Mouse (Mus musculus): ENCODE data around the gene Mmp14. TPM values are rescaled to one million over a fixed set of nuclear protein-coding genes. Genes with fewer than 3 reads are reported as not detected.

Mmp14 gene
- polyA plus RNA-seq, 1 experiment from 2014 or later, result 56.0 TPM

Other genes with a start within 250 kb of the Mmp14 start
- 242 and 244 TPM in 2 replicates for gene Dad1, start 177.5 kb upstream of the Mmp14 start, polyA plus RNA-seq (2016; fragmentation: Nextera tagmentation; extraction: Ambion mirVana)
- gene Abhd4, start 177.4 kb upstream of the Mmp14 start, polyA plus RNA-seq (2016; fragmentation: Nextera tagmentation; extraction: Ambion mirVana), result 36.7 and 41.5 TPM in 2 replicates
- gene Olfr49, start 146.7 kb upstream of the Mmp14 start, polyA plus RNA-seq (2016; fragmentation: Nextera tagmentation; extraction: Ambion mirVana), result not detected in 2 replicates
- gene Oxa1l, start 70.8 kb upstream of the Mmp14 start, polyA plus RNA-seq (2016; fragmentation: Nextera tagmentation; extraction: Ambion mirVana), result 48.0 and 54.1 TPM in 2 replicates
- gene Slc7a7, start 13.8 kb upstream of the Mmp14 start, polyA plus RNA-seq (2016; fragmentation: Nextera tagmentation; extraction: Ambion mirVana), result 4.5 and 5.9 TPM in 2 replicates
- gene Mrpl52, start 4.7 kb upstream of the Mmp14 start, polyA plus RNA-seq (2016; fragmentation: Nextera tagmentation; extraction: Ambion mirVana), result 205 and 211 TPM in 2 replicates
- gene Lrp10, start 32.5 kb downstream of the Mmp14 start, polyA plus RNA-seq (2016; fragmentation: Nextera tagmentation; extraction: Ambion mirVana), result 25.1 and 26.0 TPM in 2 replicates
- gene Rem2, start 44.5 kb downstream of the Mmp14 start, polyA plus RNA-seq (2016; fragmentation: Nextera tagmentation; extraction: Ambion mirVana), result 18.6 and 29.8 TPM in 2 replicates
- 148 and 155 TPM in 2 replicates for gene Prmt5, start 85.9 kb downstream of the Mmp14 start, polyA plus RNA-seq (2016; fragmentation: Nextera tagmentation; extraction: Ambion mirVana)
- gene Haus4, start 123.0 kb downstream of the Mmp14 start, polyA plus RNA-seq (2016; fragmentation: Nextera tagmentation; extraction: Ambion mirVana), result 48.0 and 53.8 TPM in 2 replicates
- 66.6 and 88.8 TPM in 2 replicates for gene Ajuba, start 145.9 kb downstream of the Mmp14 start, polyA plus RNA-seq (2016; fragmentation: Nextera tagmentation; extraction: Ambion mirVana)
- 10.7 and 11.0 TPM in 2 replicates for gene 4931414P19Rik, start 174.4 kb downstream of the Mmp14 start, polyA plus RNA-seq (2016; fragmentation: Nextera tagmentation; extraction: Ambion mirVana)
- gene Psmb5, start 186.4 kb downstream of the Mmp14 start, polyA plus RNA-seq (2016; fragmentation: Nextera tagmentation; extraction: Ambion mirVana), result 470 and 478 TPM in 2 replicates
- gene Psmb11, start 189.8 kb downstream of the Mmp14 start, polyA plus RNA-seq (2016; fragmentation: Nextera tagmentation; extraction: Ambion mirVana), result 0.06 and 0.12 TPM in 2 replicates
- gene Gm17606, start 209.3 kb downstream of the Mmp14 start, polyA plus RNA-seq (2016; fragmentation: Nextera tagmentation; extraction: Ambion mirVana), result not detected in 2 replicates
- gene Cdh24, start 209.8 kb downstream of the Mmp14 start, polyA plus RNA-seq (2016; fragmentation: Nextera tagmentation; extraction: Ambion mirVana), result 4.1 and 4.6 TPM in 2 replicates